Mouse (Mus musculus) kidney, embryonic 14.5 days (tissue): ENCODE measurements around the gene Mrpl16. TPM values are rescaled to one million over a fixed set of nuclear protein-coding genes. Genes with fewer than 3 reads are reported as not detected.

Experiments
- ATAC-seq: fragments of 200-750 bp; cut with Nextera tagmentation; 2 replicates; pipeline ENCODE4 v1.8.0; 2017; ENCODE audit warnings: moderate number of reproducible peaks, mild to moderate bottlenecking, moderate TSS enrichment, moderate library complexity; ENCODE audit not compliant: low FRiP score, low TSS enrichment
- H3K27ac ChIP-seq: fragments of 300-500 bp; sonication (generic); 2 replicates; pipeline ENCODE4 v1.5.1; 2014; ENCODE audit warnings: low read depth, mild to moderate bottlenecking, low read length, moderate library complexity, mixed read lengths
- H3K27me3 ChIP-seq: fragments of 300-500 bp; sonication (generic); 2 replicates; pipeline ENCODE4 v1.6.1; 2014; ENCODE audit warnings: mild to moderate bottlenecking, low read length; ENCODE audit not compliant: control insufficient read depth, insufficient read depth
- H3K36me3 ChIP-seq: fragments of 300-500 bp; sonication (generic); 2 replicates; pipeline ENCODE4 v1.6.1; 2014; ENCODE audit warnings: low read length, mixed read lengths; ENCODE audit not compliant: control insufficient read depth, insufficient read depth
- H3K4me1 ChIP-seq: fragments of 300-500 bp; sonication (generic); 2 replicates; pipeline ENCODE4 v1.6.1; 2014; ENCODE audit warnings: low read length, mixed read lengths; ENCODE audit not compliant: control insufficient read depth, insufficient read depth
- H3K4me2 ChIP-seq: fragments of 300-500 bp; sonication (generic); replicated peaks from 2 replicates; pipeline ENCODE4 v1.6.1; 2014; ENCODE audit warnings: low read depth, mild to moderate bottlenecking, low read length
- H3K4me3 ChIP-seq: fragments of 300-500 bp; sonication (generic); 2 replicates; pipeline ENCODE4 v1.5.1; 2014; ENCODE audit warnings: mild to moderate bottlenecking, low read length
- H3K9ac ChIP-seq: fragments of 300-500 bp; sonication (generic); 2 replicates; pipeline ENCODE4 v1.6.1; 2014; ENCODE audit warnings: low read depth, mild to moderate bottlenecking, low read length, moderate library complexity
- H3K9me3 ChIP-seq: fragments of 300-500 bp; sonication (generic); 2 replicates; pipeline ENCODE4 v1.6.1; 2016; ENCODE audit warnings: low read length; ENCODE audit not compliant: control insufficient read depth
- WGBS: fragments of 180-500 bp; shearing (Covaris S2); extraction: QIAGEN DNeasy Blood & Tissue Kit; methylation state at CpG from one replicate; pipeline ENCODE4 v1.1.7; 2014; 5-methylcytosine and 5-hydroxymethylcytosine counted together
- polyA plus RNA-seq: library from polyadenylated mRNA; unstranded; fragments of >200 nt; fragmentation: Nextera tagmentation; extraction: Ambion mirVana; gene quantifications from 2 replicates; pipeline ENCODE4 v1.2.1, GENCODE M21; 2014

Mrpl16 gene
- polyA plus RNA-seq, 1 experiment from 2014 or later, result 59.8 TPM

DNA sequence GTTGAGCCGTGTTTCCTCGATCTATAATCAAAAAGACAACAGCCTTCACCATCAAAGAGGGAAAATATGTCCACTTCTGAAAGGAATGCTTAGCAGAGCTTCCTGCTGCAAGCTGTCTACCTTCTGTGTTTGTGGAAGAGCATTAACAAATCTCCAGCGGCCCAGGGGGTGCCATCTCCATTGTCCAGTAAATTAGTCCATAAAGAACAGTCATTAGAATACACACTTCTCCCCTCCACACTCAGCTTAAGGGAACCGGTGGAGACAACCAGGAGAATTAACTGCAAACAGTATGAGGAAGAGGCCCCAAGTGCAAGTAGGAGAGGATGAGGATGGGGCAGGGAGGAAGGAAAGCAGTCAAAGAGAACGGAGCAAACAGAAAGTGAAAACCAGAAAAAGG, 21.6 kb downstream of the Mrpl16 start:
- no peaks in the 10 kb centered on the region for H3K27me3 ChIP-seq
- no peak for ATAC-seq
- no peaks in the 10 kb centered on the region for H3K9me3 ChIP-seq
- no peak overlapping the region for H3K4me3 ChIP-seq
- WGBS, result 68% methylated on average over 5 of the region's 5 CpGs
- H3K4me1 ChIP-seq, result no peaks in the 10 kb centered on the region
- H3K4me2 ChIP-seq, result no peak overlapping the region
- H3K27ac ChIP-seq, result no peak overlapping the region
- H3K36me3 ChIP-seq, result 0 out of 2 replicates have a peak, but pooled peaks cover 4% of the 10 kb centered on the region
- H3K9ac ChIP-seq, result no peak overlapping the region

DNA sequence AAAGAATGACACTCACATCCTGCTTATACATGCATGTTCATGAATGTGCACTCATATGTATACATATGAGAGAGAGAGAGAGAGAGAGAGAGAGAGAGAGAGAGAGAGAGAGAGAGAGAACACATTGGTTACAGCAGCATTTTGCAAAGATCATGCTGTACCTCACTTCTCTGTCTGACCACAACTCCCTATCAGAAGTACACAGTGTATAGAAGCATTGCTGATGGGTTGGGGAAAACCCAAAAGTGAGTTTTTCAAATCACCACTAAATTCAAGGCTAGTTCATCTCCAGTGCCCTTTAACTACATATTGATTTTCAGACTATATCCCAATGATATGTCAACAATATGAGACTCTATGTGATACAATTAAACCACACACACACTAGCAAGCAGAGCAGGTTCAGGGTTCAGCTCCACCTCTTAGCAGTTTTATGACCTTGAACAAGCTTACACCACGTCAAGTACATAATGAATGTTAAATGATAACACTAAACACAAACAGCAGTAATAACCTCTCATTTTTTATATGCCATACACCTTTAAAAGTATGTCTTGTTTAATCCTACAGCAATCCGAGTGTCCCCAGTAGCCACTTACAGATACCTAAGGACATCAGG, 23.7 kb downstream of the Mrpl16 start:
- Histone ChIP-seq H3K4me1 (no peaks in the 10 kb centered on the region), H3K36me3 (0 out of 2 replicates have a peak, but pooled peaks cover 4% of the 10 kb centered on the region), H3K4me2 (no peak overlapping the region), H3K9ac (no peak overlapping the region), H3K9me3 (no peaks in the 10 kb centered on the region), H3K27ac (no peak overlapping the region), H3K4me3 (no peak overlapping the region), H3K27me3 (no peaks in the 10 kb centered on the region)
- WGBS, result 72% methylated on average over 2 of the region's 2 CpGs
- no peak for ATAC-seq

DNA sequence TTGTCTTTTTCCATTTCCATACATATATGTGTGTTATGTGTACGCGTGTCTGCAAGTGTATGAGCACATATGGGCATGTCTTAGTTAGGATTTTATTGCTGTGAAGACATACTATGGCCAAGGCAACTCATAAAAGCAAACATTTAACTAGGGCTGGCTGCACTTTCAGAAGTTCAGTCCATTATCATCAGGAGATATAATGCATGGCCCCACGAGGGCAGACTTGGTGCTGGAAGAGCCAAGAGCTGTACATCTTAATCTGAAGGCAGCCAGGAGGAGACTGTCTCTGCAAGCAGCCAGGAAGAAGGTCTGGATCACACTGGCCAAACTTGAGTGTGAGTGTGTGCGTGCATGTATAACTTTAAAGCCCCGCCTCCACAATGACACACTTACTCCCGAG, 24.3 kb downstream of the Mrpl16 start:
- H3K4me2 ChIP-seq, result no peak overlapping the region
- H3K27me3 ChIP-seq, result no peaks in the 10 kb centered on the region
- no peak for ATAC-seq
- H3K27ac ChIP-seq, result no peak overlapping the region
- H3K36me3 ChIP-seq, result no peaks in the 10 kb centered on the region
- no peak overlapping the region for H3K9ac ChIP-seq
- no peaks in the 10 kb centered on the region for H3K4me1 ChIP-seq
- H3K4me3 ChIP-seq, result no peak overlapping the region
- H3K9me3 ChIP-seq, result no peaks in the 10 kb centered on the region
- 84% methylated on average over 6 of the region's 6 CpGs for WGBS

DNA sequence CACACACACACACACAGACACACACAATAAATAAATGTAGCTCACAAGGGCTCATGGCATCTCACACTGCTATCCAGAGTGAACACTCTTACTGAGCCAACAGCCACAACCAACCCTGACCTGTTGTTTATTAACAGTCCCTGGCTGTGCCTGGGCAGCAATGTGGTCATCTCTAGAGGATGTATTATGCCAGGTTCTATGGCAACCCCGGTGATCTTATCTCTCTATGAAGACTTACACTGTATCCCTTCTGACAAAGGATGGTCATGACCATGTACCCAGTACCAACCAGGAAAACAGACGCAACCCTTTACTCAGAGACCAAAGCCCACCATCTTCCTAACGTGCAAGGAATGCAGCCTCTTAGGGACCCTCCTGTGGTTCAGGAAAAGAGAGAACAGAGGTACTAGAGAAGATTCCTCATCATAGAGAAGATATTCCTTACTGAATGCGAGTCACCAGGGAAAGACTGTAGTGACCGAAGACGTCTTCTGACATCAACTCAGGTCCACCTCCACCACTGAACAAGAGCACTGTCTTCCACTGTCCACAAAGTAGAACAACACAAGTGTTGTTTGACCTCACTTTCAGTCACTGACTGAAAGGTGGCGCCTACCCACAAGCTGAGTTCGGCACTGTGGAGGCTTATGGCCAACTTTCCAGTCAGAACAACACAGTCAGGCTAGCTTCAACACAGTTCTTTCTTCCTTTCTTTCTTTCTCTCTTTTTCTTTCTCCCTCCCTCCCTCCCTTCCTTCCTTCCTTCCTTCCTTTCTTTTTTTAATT, 30.5 kb downstream of the Mrpl16 start:
- H3K36me3 ChIP-seq, result no peaks in the 10 kb centered on the region
- WGBS, result 81% methylated on average over 8 of the region's 8 CpGs
- H3K27ac ChIP-seq, result no peak overlapping the region
- no peak overlapping the region for H3K4me2 ChIP-seq
- H3K9me3 ChIP-seq, result no peaks in the 10 kb centered on the region
- no peaks in the 10 kb centered on the region for H3K27me3 ChIP-seq
- H3K4me3 ChIP-seq, result no peak overlapping the region
- H3K4me1 ChIP-seq, result no peaks in the 10 kb centered on the region
- H3K9ac ChIP-seq, result no peak overlapping the region
- ATAC-seq, result no peak

DNA sequence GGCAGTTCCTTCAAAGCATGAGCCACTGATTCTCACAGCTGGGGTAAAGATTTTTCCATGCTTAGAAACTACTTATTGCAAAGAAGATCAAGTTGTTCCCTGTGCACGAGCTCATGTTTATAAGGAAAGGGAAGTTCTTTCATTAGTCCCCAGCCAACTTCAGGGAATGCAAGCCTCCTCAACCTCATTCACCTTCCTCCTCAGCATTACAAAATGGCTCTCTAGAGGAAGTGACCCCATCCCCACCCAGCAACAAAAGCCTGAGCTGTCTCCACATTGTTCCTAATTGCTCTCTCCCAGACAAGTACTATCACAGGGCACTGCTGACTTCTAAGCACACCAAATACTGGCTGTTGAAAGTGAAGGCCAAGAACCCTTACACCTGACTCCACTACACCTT, 34.2 kb downstream of the Mrpl16 start:
- ATAC-seq, result no peak
- Histone ChIP-seq H3K9me3 (no peaks in the 10 kb centered on the region), H3K4me1 (no peaks in the 10 kb centered on the region), H3K27me3 (no peaks in the 10 kb centered on the region), H3K27ac (no peak overlapping the region), H3K36me3 (no peaks in the 10 kb centered on the region), H3K9ac (no peak overlapping the region), H3K4me2 (no peak overlapping the region), H3K4me3 (no peak overlapping the region)
- 50% methylated on average over 1 of the region's 1 CpGs for whole genome bisulfite sequencing

DNA sequence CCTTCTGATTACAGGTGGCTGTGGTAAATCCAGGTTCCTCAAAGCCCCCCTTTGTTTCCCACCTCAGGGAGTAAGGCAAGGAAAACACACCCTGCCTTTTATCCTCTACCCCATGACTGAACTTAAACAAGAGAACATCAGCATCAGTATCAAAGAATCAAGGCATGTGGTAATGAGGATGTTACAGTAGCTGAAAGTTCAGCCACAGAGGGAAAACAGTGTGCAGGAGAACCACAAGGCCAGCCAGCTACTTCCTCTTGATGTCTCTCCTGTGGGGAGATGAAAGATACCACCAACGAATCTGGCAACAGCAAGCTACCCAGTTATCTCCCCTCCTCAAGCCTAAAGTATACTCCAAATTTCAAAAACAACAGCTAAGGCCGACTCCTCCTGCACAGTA, 37.1 kb downstream of the Mrpl16 start:
- Histone ChIP-seq H3K36me3 (no peaks in the 10 kb centered on the region), H3K4me2 (no peak overlapping the region), H3K27ac (no peak overlapping the region), H3K27me3 (no peaks in the 10 kb centered on the region), H3K4me3 (no peak overlapping the region), H3K9ac (no peak overlapping the region), H3K9me3 (no peaks in the 10 kb centered on the region), H3K4me1 (peaks cover 3% of the 10 kb centered on the region; the same call in 1 of the 2 replicates)
- 62% methylated on average over 2 of the region's 2 CpGs for WGBS
- no peak for ATAC-seq

DNA sequence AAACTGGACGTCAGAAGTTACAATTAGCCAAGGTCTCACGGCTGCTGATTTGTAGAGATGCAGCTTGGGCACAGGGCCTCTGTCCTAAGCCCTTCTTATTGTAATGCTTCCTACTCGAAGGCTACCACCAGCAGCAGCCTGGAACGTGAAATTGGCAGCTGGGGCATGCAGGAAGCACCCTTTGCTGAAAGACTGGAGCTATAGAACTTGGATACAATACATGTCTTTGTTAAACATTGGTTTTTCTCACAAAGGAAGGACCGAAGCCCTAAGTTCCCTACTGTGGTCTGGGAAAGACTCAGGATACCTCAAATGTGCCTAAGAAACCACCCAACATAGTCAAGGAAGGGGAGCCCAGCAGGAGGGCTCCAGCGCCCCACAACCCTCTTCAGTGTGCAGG, 37.6 kb downstream of the Mrpl16 start:
- Histone ChIP-seq H3K27ac (no peak overlapping the region), H3K4me2 (no peak overlapping the region), H3K4me3 (no peak overlapping the region), H3K27me3 (no peaks in the 10 kb centered on the region), H3K9me3 (no peaks in the 10 kb centered on the region), H3K36me3 (no peaks in the 10 kb centered on the region), H3K4me1 (peaks cover 3% of the 10 kb centered on the region; the same call in 1 of the 2 replicates), H3K9ac (no peak overlapping the region)
- no peak for ATAC-seq
- WGBS, result 84% methylated on average over 6 of the region's 6 CpGs

DNA sequence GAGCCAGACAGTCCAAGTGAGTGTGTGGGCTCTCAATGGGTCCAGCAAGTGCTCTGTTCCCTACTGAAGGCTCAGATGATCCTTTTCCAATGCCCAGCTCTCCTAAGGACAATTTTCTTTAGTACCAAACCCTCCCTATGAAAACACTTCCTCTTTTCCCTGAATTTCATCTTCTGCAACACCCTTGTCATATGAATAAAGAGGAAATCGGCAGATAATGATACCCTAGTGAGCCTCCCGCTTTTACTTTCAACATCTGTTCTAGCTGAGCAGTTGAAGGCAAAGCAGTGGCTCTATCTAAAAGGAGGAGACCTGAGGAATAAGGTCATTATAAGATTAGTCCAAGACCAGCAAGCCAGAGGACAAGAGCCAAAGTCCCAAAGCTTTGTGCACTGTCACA, 38.3 kb downstream of the Mrpl16 start:
- no peak for ATAC-seq
- Histone ChIP-seq H3K27ac (no peak overlapping the region), H3K27me3 (no peaks in the 10 kb centered on the region), H3K4me2 (no peak overlapping the region), H3K4me1 (peaks cover 8% of the 10 kb centered on the region; the same call in 1 of the 2 replicates), H3K36me3 (no peaks in the 10 kb centered on the region), H3K9ac (no peak overlapping the region), H3K9me3 (no peaks in the 10 kb centered on the region), H3K4me3 (no peak overlapping the region)
- 86% methylated on average over 2 of the region's 2 CpGs for WGBS

DNA sequence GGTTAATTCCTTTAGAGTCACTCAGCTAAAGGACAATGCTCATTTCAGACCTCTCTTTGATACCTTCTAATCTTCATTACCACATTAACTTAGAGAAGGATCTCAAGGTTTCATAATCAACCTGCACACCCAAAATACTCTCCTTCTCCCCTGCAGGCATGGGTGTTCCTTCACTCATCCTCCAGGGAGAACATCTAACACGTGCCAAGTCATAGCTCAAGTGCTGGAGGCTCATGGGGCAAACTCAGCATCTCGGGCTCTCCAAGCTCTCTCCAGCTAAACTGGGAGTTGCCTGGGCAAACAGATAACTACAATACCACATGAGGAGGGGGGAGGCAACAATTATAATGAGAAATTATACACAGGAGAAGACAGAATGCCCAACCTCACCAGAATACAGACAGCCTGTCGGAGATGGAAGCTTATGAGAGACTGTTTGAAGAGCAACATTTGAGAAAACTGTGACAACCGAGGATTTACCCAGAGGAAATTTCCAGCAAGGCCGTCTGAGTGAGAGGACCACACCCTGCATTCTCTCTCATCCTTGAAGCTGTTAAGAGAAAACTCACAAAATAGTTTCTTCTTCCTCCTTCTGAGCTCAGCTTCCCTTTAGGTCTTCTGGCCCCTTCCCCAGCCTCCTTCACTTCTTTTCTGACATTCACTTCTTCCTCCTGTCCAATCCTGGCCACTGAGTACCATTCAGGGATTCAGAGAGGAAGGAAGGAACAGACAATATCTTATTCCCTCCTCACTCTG, 40.0 kb downstream of the Mrpl16 start:
- Histone ChIP-seq H3K4me3 (no peak overlapping the region), H3K27ac (no peak overlapping the region), H3K4me1 (peaks cover 8% of the 10 kb centered on the region; the same call in 1 of the 2 replicates), H3K9me3 (no peaks in the 10 kb centered on the region), H3K4me2 (no peak overlapping the region), H3K9ac (no peak overlapping the region), H3K36me3 (no peaks in the 10 kb centered on the region), H3K27me3 (no peaks in the 10 kb centered on the region)
- ATAC-seq, result no peak
- WGBS, result 81% methylated on average over 5 of the region's 5 CpGs
